Mouse (Mus musculus): ENCODE results near the gene Tmem26. TPM values are rescaled to one million over a fixed set of nuclear protein-coding genes. Genes with fewer than 3 reads are reported as not detected.

The Tmem26 gene
- total RNA-seq, 2 experiments from 2014 or later: 1.6 to 2.1 TPM

Other genes with a start within 250 kb of the Tmem26 start
- 2.2 and 2.5 TPM in 2 replicates for gene Cabcoco1, start 181.8 kb upstream of the Tmem26 start, total RNA-seq (2014; fragmentation: Nextera tagmentation)
- gene Cabcoco1, start 181.8 kb upstream of the Tmem26 start, total RNA-seq (2017): 3.1 TPM in 2 replicates

Measured in granulocyte monocyte progenitor cell, adult 5-6 weeks (primary cell).